Mouse (Mus musculus): ENCODE results near the gene Krtap9-5. TPM values are rescaled to one million over a fixed set of nuclear protein-coding genes. Genes with fewer than 3 reads are reported as not detected.
A peak's percentile ranks its signal among the peaks of the same experiment; 100 is the strongest.

The Krtap9-5 gene
- total RNA-seq (2021), result not detected
- not detected in 2 replicates for polyA plus RNA-seq (2012; rRNA removed)
- long read RNA-seq, result 0 reads

DNA sequence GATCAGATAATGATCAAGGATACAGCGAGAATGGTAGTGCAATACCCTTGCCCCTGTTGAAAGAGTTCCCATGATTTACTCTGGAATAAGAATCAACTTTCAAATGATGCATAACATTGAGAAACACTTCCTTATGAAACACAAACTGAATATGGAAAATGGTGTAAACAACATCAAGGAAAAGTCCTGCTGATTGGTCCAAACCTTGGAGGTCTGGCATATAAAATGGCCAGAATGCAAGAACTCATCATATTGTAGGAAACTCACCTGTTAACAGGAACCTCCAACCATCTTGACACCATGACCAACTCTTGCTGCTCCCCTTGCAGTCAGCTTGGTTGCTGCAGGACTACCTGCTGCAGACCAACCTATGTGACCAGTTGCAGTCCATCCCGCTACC is at the start of gene Krtap9-5:
Gene Krtap9-5, plus strand, starts transcription at position 301 of the 400 bp plus-strand sequence.
- DNase-seq, result no peak

DNA sequence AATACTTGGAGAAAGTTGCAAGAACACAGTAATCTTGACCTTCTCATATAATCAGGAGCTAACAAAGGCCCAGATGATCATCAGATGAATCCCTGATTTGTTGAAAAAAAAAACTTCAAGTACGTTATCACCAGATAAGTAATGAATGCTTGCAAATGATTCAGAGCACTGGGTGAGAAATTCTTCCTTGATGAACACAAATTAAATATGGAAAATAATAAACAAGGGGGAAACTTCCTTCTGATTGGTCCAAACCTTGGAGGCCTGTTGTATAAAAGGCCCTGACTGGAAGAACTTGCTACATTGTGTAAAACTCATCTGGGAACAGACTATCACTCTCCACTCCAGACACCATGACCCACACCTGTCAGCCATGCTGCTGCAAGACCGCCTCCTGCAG is 40.7 kb upstream of the Krtap9-5 start, which contains the start of gene Krtap31-1:
Gene Krtap31-1, plus strand, starts transcription at position 301 of the 400 bp plus-strand sequence.
- DNase-seq, result no peak

DNA sequence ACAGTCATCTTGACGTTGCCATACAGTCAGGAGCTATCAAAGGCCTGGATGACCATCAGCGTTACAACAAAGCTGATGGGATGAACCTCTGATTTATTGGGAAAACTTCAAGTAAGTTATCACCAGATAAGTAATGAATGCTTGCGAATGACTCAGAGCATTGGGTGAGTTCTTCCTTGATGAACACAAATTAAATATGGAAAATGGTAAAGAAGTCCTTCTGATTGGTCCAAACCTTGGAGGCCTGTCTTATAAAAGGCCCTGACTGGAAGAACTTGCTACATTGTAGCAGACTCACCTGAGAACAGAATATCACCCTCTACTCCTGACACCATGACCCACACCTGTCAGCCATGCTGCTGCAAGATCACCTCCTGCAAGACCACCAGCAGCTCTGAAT is 33.8 kb upstream of the Krtap9-5 start, which contains the start of gene Gm11565:
Gene Gm11565, plus strand, starts transcription at position 301 of the 400 bp plus-strand sequence.
- no peak for DNase-seq

DNA sequence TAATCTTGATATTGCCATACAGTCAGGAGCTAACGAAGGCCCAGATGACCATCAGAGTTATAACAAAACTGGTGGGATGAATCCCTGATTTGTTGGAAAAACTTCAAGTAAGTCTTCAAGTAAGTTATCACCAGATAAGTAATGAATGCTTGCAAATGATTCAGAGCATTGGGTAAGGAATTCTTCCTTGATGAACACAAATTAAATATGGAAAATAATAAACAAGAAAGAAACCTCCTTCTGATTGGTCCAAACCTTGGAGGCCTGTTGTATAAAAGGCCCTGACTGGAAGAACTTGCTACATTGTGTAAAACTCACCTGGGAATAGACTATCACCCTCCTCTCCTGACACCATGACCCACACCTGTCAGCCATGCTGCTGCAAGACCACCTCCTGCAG is 12.3 kb upstream of the Krtap9-5 start, which contains the start of gene Krtap31-2:
Gene Krtap31-2, plus strand, starts transcription at position 301 of the 400 bp plus-strand sequence.
- no peak for DNase-seq

DNA sequence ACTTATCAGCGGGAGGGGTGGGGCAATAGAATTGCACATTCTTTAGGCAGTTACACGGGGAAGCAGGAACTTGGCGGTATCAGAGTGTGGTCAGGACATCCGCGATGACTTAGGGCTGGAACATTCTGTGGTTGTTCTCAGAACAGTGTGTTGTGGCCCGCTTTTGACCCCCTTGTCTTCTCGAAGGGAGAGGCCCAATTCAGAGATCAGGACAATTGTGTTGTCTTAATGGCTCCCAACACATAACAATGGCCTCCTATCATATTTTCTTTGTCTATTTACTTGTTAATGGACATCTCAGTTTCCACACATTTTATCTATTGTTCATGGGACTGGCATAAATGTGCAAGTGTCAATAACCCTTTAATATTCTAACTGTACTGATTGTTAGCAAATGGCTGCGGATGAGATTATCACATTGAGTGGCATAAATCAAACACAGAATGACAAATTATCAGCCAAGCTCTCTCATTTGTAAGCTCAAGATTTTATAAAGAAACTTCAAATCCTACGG is 10.5 kb upstream of the Krtap9-5 start:
- no peak for DNase-seq

DNA sequence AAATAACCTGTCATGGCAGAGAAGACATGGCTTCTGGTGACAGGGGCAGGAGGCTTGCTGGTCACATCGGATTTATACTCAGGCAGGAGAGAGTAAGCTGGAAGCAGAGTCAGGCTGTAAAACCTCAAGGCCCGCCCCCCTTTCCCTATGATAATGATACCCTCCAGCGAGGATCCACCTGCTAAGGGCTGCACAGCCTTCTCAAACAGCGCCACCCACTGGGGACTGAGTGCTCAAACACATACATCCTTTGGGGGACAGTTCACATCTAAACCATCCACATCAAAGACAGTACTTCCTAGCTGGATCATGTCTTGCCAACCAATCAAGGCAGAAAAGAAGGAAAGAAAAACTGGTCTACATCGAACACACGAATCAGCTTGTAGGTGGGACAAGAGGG is 15.9 kb downstream of the Krtap9-5 start:
- DNase-seq, result no peak

GRCm38 (mm10) chr11:99965961-99966360 is 17.7 kb downstream of the Krtap9-5 start:
- no peak for DNase-seq

- DNase-seq, result no peak
Observed at GRCm38 (mm10) chr11:99978953-99979352, 30.7 kb downstream of the Krtap9-5 start, which contains the start of gene Krtap29-1. Krtap29-1 (minus strand) TSS chr11:99979053.

- DNase-seq, result no peak
Observed at GRCm38 (mm10) chr11:99982731-99983130, 34.5 kb downstream of the Krtap9-5 start.

DNA sequence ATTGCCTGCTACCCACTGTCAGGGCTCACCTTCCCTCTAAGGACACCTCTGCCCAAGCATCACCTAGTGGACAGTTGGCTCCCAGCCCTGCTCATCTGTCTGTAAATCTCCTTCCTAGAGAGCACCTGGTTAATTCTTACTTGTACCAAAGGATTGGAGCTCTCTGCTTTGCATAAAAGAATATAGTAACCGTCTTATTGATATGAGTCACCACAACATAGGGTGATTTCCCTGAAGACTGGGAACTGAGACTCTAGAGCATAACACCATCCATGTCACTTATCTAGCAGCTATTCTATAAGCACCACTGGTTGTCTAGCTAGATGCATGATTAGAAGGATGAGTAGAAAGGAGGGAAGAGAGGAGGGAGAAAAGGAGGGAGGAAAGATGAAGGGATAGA is 35.2 kb downstream of the Krtap9-5 start:
- no peak for DNase-seq

DNA sequence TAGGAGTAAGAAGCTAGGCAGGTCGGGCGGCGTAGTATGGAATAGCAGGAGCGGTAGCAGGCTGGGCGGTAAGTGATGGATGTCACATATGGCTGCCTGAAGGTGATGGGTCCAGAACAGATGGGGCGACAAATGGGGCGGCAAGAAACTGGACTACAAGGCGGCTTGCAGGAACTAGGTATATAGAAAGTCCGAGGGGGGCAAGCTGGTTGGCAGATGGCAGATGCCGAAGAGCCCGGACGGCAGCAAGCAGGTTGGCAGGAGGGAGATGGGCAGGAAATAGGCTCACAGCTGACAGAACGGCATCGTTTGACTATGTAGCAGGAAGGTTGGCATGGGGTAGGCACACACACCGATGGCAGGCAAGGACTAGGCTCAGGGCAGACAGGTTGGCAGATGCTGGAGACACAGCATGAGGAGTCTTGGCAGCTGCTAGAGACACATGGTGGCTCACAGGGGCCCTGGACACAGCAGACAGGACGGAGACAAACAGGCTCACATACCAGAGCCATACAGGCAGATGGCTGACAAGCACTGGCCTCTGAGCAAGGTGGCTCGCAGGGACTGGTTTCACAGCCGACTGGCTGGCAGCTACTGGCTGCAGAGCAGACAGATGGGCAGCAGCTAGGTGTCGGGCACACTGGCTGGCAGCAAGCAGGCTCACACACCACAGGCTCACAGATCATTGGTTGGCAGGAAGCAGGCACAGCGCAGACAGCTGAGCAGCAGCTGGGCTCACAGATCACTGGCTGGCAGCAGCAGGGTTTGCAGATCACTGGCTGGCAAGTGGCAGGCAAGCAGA is 37.2 kb downstream of the Krtap9-5 start:
- DNase-seq, result peak; percentile 9

DNA sequence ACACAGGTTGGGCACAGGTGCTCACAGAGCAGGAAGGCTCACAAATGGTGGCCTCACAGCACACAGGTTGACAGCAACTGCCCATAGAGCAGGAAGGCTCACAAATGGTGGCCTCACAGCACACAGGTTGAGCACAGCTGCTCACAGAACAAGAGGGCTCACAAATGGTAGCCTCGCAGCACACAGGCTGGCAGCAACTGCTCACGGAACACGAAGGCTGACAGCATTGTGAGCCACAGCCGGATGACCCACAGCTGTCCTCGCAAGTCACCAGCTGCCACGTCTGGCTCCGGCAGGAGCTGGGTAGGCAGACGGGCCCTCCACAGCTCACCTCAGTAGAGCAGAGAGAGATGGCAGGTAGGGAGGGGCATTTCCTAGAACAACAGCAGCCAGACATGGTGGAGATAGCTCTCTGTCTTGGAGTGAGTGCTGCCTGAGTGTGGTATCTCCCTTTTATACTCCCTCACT is 37.9 kb downstream of the Krtap9-5 start, which contains the start of gene Krtap16-1:
Gene Krtap16-1, minus strand, starts transcription at position 418 of the 468 bp plus-strand sequence.
- DNase-seq, result no peak

DNA sequence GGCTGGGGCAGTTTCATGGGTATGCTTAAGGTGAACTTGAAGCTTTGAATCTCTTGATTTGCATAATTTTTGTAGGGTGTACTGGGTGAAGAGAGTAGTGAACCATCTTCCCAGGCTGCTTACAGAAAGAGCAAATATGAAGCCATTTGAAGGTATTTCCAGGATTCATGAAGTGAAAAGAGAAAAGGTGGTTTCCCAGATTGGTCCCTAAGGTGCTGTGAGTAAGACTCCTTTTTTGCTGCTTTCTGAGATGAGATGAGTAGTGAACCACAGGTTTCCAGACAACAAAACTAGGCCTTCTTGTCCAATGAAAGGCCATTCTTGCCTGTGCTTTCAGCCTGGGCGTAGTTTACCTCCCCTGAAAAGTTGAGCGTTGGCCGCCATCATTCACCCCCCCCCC is 40.3 kb downstream of the Krtap9-5 start:
- no peak for DNase-seq

DNA sequence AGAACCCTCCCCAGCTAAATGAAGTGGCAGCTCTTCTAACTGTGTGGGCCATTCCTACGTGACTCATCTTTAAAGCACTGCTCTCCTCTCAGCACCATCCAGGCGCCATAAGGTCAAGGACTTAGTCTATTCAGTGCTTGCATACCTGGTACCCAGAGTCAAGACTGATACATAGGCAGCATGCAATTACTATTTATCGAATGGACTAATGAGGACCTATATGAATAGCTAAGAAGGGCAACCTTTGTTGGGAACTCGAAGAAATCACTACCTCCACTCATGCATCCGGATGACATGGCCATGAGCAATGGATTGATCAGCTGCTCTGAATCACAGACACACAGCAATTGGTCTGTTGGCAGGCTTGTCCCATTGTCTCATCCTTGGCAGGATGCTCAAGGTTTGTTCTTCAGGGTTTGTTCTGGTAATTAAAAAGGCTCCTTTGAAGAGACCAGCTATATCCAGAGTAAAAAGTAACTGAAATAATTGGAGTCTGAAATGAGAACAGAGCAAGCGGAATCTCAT is 41.7 kb downstream of the Krtap9-5 start:
- DNase-seq, result peak; percentile 79

- no peak for DNase-seq
Observed at GRCm38 (mm10) chr11:99990571-99990970, 42.3 kb downstream of the Krtap9-5 start.

- no peak for DNase-seq
Observed at GRCm38 (mm10) chr11:99993620-99994383, 45.5 kb downstream of the Krtap9-5 start, which contains the start of gene Krtap17-1. Krtap17-1 (minus strand) TSS chr11:99993994.

DNA sequence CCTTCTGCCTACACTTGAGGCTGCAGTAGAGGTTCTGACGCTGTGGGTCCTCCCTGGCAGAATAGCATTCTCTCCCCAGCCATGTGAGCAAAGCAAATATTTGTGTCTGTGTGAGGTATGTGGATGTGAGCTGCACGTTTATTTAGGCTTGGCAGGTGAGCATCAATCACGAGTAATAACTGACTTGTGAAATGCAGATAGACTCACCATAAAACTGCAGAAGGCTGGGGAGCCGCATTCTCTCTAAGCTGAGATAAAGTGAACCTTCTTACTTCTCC is 46.0 kb downstream of the Krtap9-5 start:
- no peak for DNase-seq

- no peak for DNase-seq
Observed at GRCm38 (mm10) chr11:99999091-99999490, 50.8 kb downstream of the Krtap9-5 start.

Data from adrenal gland, adult 2 months (tissue).